Comparison of ENCODE assay signal across 24 mouse cellular contexts in genomic region chr5:113626352-113626751, GRCm38 (mm10). TPM values are rescaled to one million over a fixed set of nuclear protein-coding genes. Genes with fewer than 3 reads are reported as not detected.
A peak's percentile ranks its signal among the peaks of the same experiment; 100 is the strongest.
DNase-seq lines count a peak whose midpoint lies in the region; ATAC-seq and TF ChIP-seq lines count a peak whose summit lies in the region.
"Had no signal": no experiment of that assay in that cellular context is flagged by ENCODE, and none has a peak within 500 bp of the region (broad histone marks: within the 10 kb centered on the region; RNA-seq: fewer than 3 reads in every experiment).

No protein-coding gene starts in this region.

- WGBS in lung, embryonic 14.5 days = 45% methylated on average over 8 of the region's 8 CpGs
- 51% methylated on average over 8 of the region's 8 CpGs for WGBS in lung, adult 2 months

- peak; percentile 57 for DNase-seq in lung, embryonic 14.5 days
- no peak for DNase-seq in lung, adult 2 months
- DNase-seq in NIH3T3 (ENCODE audit: low read depth) = peak; percentile 11
- DNase-seq in right cerebral cortex, postnatal 4 days = no peak
- no peak for DNase-seq in left cerebral cortex, postnatal 25 days (ENCODE audit: low spot score in 2 of 2)
- DNase-seq: B cell, adult 2 months; cerebellum, adult 18-20 months; cerebellum, postnatal 25 days; gastrocnemius, postnatal 14 days; heart, postnatal 10 days; kidney, postnatal 4 days; right cerebral cortex, adult 18-20 months; thymus, postnatal 36 days had no signal

- no peak for TF ChIP-seq POLR2A in lung, adult 2 months (IDR thresholded peaks at IDR 0.05; ENCODE audit: borderline replicate concordance, extremely low read depth, low read depth, low read length)

- H3K9ac ChIP-seq in lung, embryonic 14.5 days = no peak overlapping the region
- H3K9ac ChIP-seq: embryonic facial prominence, embryonic 15.5 days; hindbrain, embryonic 14.5 days; intestine, embryonic 15.5 days; kidney, embryonic 15.5 days; limb, embryonic 13.5 days; liver, embryonic 15.5 days; midbrain, embryonic 15.5 days had no signal

- H3K9me3 ChIP-seq in lung, embryonic 14.5 days (ENCODE audit: low read depth, low read length) = no peaks in the 10 kb centered on the region
- H3K9me3 ChIP-seq: embryonic facial prominence, embryonic 15.5 days; forebrain, embryonic 12.5 days; intestine, embryonic 15.5 days; kidney, embryonic 15.5 days; limb, embryonic 13.5 days; liver, embryonic 15.5 days; midbrain, embryonic 15.5 days had no signal

- intact Hi-C loops in left cerebral cortex, postnatal 25 days (cut with DNase I) = no loop called here

- H3K27ac ChIP-seq in lung, embryonic 14.5 days (ENCODE audit: low read depth) = no peak overlapping the region
- H3K27ac ChIP-seq: embryonic facial prominence, embryonic 15.5 days; forebrain, embryonic 12.5 days; hindbrain, embryonic 14.5 days; intestine, embryonic 15.5 days; kidney, embryonic 15.5 days; limb, embryonic 13.5 days; liver, embryonic 15.5 days; midbrain, embryonic 15.5 days had no signal

- H3K36me3 ChIP-seq in lung, embryonic 14.5 days (ENCODE audit: insufficient read depth) = no peaks in the 10 kb centered on the region
- H3K36me3 ChIP-seq: embryonic facial prominence, embryonic 15.5 days; forebrain, embryonic 12.5 days; intestine, embryonic 15.5 days; kidney, embryonic 15.5 days; limb, embryonic 13.5 days; liver, embryonic 15.5 days; midbrain, embryonic 15.5 days had no signal

- H3K4me3 ChIP-seq in lung, embryonic 14.5 days (ENCODE audit: low read depth, low read length) = no peak overlapping the region
- no peak overlapping the region for H3K4me3 ChIP-seq in lung, adult 2 months (replicated peaks; ENCODE audit: extremely low read depth, low read depth, low read length)
- H3K4me3 ChIP-seq: embryonic facial prominence, embryonic 15.5 days; forebrain, embryonic 12.5 days; intestine, embryonic 15.5 days; kidney, embryonic 15.5 days; limb, embryonic 13.5 days; liver, embryonic 15.5 days; midbrain, embryonic 15.5 days had no signal

- H3K4me2 ChIP-seq in lung, embryonic 14.5 days = no peak overlapping the region
- H3K4me2 ChIP-seq: embryonic facial prominence, embryonic 15.5 days; forebrain, embryonic 12.5 days; heart, embryonic 11.5 days; hindbrain, embryonic 14.5 days; intestine, embryonic 15.5 days; kidney, embryonic 15.5 days; limb, embryonic 13.5 days; liver, embryonic 15.5 days; midbrain, embryonic 15.5 days had no signal

- H3K4me1 ChIP-seq in lung, embryonic 14.5 days (ENCODE audit: insufficient read depth) = peaks cover 21% of the 10 kb centered on the region
- H3K4me1 ChIP-seq in lung, adult 2 months (ENCODE audit: control insufficient read depth, insufficient read depth, low read length) = peaks cover 4% of the 10 kb centered on the region; the same call in 1 of the 2 replicates
- H3K4me1 ChIP-seq: liver, embryonic 15.5 days had no signal

- TF ChIP-seq CTCF in lung, embryonic 14.5 days (IDR thresholded peaks at IDR 0.05; ENCODE audit: low read depth) = no peak
- TF ChIP-seq CTCF in lung, adult 2 months (IDR thresholded peaks at IDR 0.05; ENCODE audit: insufficient read depth, low read length) = no peak

- no peak for ATAC-seq in lung, embryonic 14.5 days (ENCODE audit: insufficient read depth)
- ATAC-seq in hematopoietic stem cell, adult 5-6 weeks (replicated peaks in 1 of 2; ENCODE audit: insufficient read depth in 1 of 2, low FRiP score in 2 of 2, low TSS enrichment in 1 of 2, low read depth in 1 of 2, poor library complexity in 2 of 2, severe bottlenecking in 2 of 2) = peak; percentile 3 to 38; a peak in 1 of 4 replicates
- ATAC-seq in monocyte, adult 5-6 weeks (replicated peaks; ENCODE audit: insufficient number of reproducible peaks, low FRiP score, low TSS enrichment, poor library complexity, severe bottlenecking) = peak; percentile 50
- ATAC-seq: intestine, embryonic 15.5 days; midbrain, embryonic 15.5 days had no signal

- H3K27me3 ChIP-seq in lung, embryonic 14.5 days (ENCODE audit: insufficient read depth, low read length) = 0 out of 2 replicates have a peak, but pooled peaks cover 2% of the 10 kb centered on the region
- H3K27me3 ChIP-seq: embryonic facial prominence, embryonic 15.5 days; forebrain, embryonic 12.5 days; intestine, embryonic 15.5 days; liver, embryonic 15.5 days; midbrain, embryonic 15.5 days had no signal

RNA-seq across cellular contexts. Expression of gene Cmklr1, which starts 23.9 kb away (rescaled TPM):
- polyA plus RNA-seq in lung, embryonic 14.5 days (2014; fragmentation: Nextera tagmentation; extraction: Ambion mirVana) = 8.3 and 11.1 TPM in 2 replicates
- polyA plus RNA-seq in lung, adult 2 months (2012; rRNA removed) = 271 and 341 TPM in 2 replicates
- not detected in 2 replicates for total RNA-seq in hematopoietic stem cell, adult 5-6 weeks (2017)
- total RNA-seq in monocyte, adult 5-6 weeks (2017) = 15.8 to 84.7 TPM (median 20.2 TPM) in 3 replicates
- total RNA-seq in left cerebral cortex, postnatal 25 days (2021) = 1 to 10 TPM; 3.8 to 4.5 TPM

Comparison
In these comparisons a context has a peak if more than half of its experiments do, and no peak if none do; other contexts are left out.
1. DNase-seq: peak in lung, embryonic 14.5 days (single experiment) and NIH3T3 (single experiment); none in lung, adult 2 months (single experiment), right cerebral cortex, postnatal 4 days (single experiment) and left cerebral cortex, postnatal 25 days (0 of 2).